Mouse (Mus musculus) neural tube, embryonic 13.5 days (tissue): ENCODE results near the gene Trrap. TPM values are rescaled to one million over a fixed set of nuclear protein-coding genes. Genes with fewer than 3 reads are reported as not detected.

ENCODE experiments used
- ATAC-seq: fragments of 200-750 bp; cut with Nextera tagmentation; 2 replicates; pipeline ENCODE4 v1.8.0; 2017; ENCODE audit warnings: low read depth, mild to moderate bottlenecking, moderate TSS enrichment, moderate library complexity
- H3K27ac ChIP-seq: fragments of 300-500 bp; sonication (generic); replicated peaks from 2 replicates; pipeline ENCODE4 v1.5.1; 2015; ENCODE audit warnings: moderate library complexity, mild to moderate bottlenecking, inconsistent platforms
- H3K27me3 ChIP-seq: fragments of 300-500 bp; sonication (generic); 2 replicates; pipeline ENCODE4 v1.6.1; 2015; ENCODE audit warnings: mild to moderate bottlenecking, inconsistent platforms
- H3K36me3 ChIP-seq: fragments of 300-500 bp; sonication (generic); 2 replicates; pipeline ENCODE4 v1.6.1; 2015; ENCODE audit warnings: mild to moderate bottlenecking, inconsistent platforms
- H3K4me1 ChIP-seq: fragments of 300-500 bp; sonication (generic); replicated peaks from 2 replicates; pipeline ENCODE4 v1.6.1; 2015; ENCODE audit warnings: inconsistent platforms
- H3K4me2 ChIP-seq: fragments of 300-500 bp; sonication (generic); 2 replicates; pipeline ENCODE4 v1.6.1; 2015; ENCODE audit warnings: inconsistent platforms, mild to moderate bottlenecking, moderate library complexity
- H3K4me3 ChIP-seq: fragments of 300-500 bp; sonication (generic); 2 replicates; pipeline ENCODE4 v1.5.1; 2015; ENCODE audit warnings: mild to moderate bottlenecking, inconsistent platforms
- H3K9ac ChIP-seq: fragments of 300-500 bp; sonication (generic); 2 replicates; pipeline ENCODE4 v1.6.1; 2015; ENCODE audit warnings: moderate library complexity, mild to moderate bottlenecking, inconsistent platforms
- H3K9me3 ChIP-seq: fragments of 300-500 bp; sonication (generic); 2 replicates; pipeline ENCODE4 v1.6.1; 2016; ENCODE audit warnings: inconsistent platforms
- WGBS: fragments of 180-500 bp; shearing (Covaris S2); methylation state at CpG from one replicate; pipeline ENCODE4 v1.1.7; 2015; 5-methylcytosine and 5-hydroxymethylcytosine counted together
- polyA plus RNA-seq: library from polyadenylated mRNA; unstranded; fragments of >200 nt; fragmentation: Nextera tagmentation; extraction: Ambion mirVana; gene quantifications from 2 replicates; pipeline ENCODE4 v1.2.1, GENCODE M21; 2015

The Trrap gene
- polyA plus RNA-seq, 1 experiment from 2014 or later: 72.1 TPM

- H3K9ac ChIP-seq: no peak overlapping the region
- H3K4me3 ChIP-seq: no peak overlapping the region
- H3K4me1 ChIP-seq: no peaks in the 10 kb centered on the region
- WGBS: 13% methylated on average over 13 of the region's 13 CpGs
- H3K9me3 ChIP-seq: no peaks in the 10 kb centered on the region
- ATAC-seq: no peak
- no peak overlapping the region for H3K4me2 ChIP-seq
- H3K36me3 ChIP-seq: peaks cover 41% of the 10 kb centered on the region
- no peak overlapping the region for H3K27ac ChIP-seq
- no peaks in the 10 kb centered on the region for H3K27me3 ChIP-seq
These were observed 108.4 kb downstream of the Trrap start for GRCm38 (mm10) chr5:144875892-144876291.

- Histone ChIP-seq H3K36me3 (peaks cover 52% of the 10 kb centered on the region), H3K27ac (no peak overlapping the region), H3K9me3 (no peaks in the 10 kb centered on the region), H3K27me3 (no peaks in the 10 kb centered on the region), H3K4me1 (no peaks in the 10 kb centered on the region), H3K4me2 (no peak overlapping the region), H3K4me3 (no peak overlapping the region), H3K9ac (no peak overlapping the region)
- 94% methylated on average over 15 of the region's 15 CpGs for WGBS
- ATAC-seq: no peak
These were observed 109.5 kb downstream of the Trrap start for GRCm38 (mm10) chr5:144877021-144877420.

DNA sequence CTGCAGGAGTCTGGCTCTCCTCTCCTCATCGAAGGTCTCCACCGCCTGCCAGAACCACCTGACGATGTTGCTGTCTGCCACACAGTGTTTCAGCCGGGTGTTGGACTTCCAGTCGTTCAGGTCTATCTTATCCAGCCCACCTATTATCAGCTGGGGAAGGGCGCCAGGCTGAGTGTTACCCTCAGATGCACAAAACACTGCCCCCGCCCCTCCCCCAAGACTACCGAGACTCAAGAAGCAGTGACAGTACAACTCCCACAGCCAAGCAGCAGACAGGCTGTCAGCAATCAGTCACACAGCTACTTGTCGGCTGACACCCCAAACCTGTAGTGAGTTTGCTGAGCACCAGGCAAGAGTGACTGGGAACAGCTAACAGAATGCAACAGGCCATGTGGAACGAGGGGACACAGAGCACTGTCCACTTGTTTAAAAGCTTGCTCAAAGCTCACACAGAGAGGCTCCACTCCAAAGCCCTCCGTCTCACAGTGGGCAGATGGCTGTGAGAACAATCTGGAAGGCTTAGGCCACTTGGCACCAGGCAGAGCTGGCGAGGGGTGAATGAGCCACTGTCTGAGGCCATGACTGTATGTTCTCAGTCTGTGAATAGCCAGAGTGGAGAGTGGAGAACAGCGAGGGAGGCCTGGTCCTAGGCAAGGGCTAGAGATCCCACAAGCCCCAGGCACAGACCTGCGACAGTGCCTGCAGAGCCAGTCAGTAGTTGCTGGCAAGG, 114.3 kb downstream of the Trrap start:
- 92% methylated on average over 14 of the region's 14 CpGs for WGBS
- Histone ChIP-seq H3K9me3 (no peaks in the 10 kb centered on the region), H3K36me3 (peaks cover 97% of the 10 kb centered on the region), H3K4me2 (no peak overlapping the region), H3K4me3 (no peak overlapping the region), H3K27me3 (no peaks in the 10 kb centered on the region), H3K4me1 (no peaks in the 10 kb centered on the region), H3K9ac (no peak overlapping the region), H3K27ac (no peak overlapping the region)
- no peak for ATAC-seq

- H3K36me3 ChIP-seq: peaks cover 99% of the 10 kb centered on the region
- 79% methylated on average over 13 of the region's 13 CpGs for WGBS
These were observed 117.2 kb downstream of the Trrap start for GRCm38 (mm10) chr5:144884629-144885217.

GRCm38 (mm10) chr5:144885968-144886650, 118.6 kb downstream of the Trrap start:
- Histone ChIP-seq H3K4me1 (no peaks in the 10 kb centered on the region), H3K27ac (no peak overlapping the region), H3K9ac (no peak overlapping the region), H3K9me3 (no peaks in the 10 kb centered on the region), H3K4me2 (no peak overlapping the region), H3K4me3 (no peak overlapping the region), H3K27me3 (no peaks in the 10 kb centered on the region), H3K36me3 (peaks cover 98% of the 10 kb centered on the region)
- 95% methylated on average over 9 of the region's 9 CpGs for WGBS
- ATAC-seq: no peak

More at GRCm38 (mm10) chr5:144884629-144885217, 117.2 kb downstream of the Trrap start:
- Histone ChIP-seq H3K4me3 (no peak overlapping the region), H3K4me2 (no peak overlapping the region), H3K4me1 (no peaks in the 10 kb centered on the region), H3K27ac (no peak overlapping the region), H3K27me3 (no peaks in the 10 kb centered on the region), H3K9ac (no peak overlapping the region), H3K9me3 (no peaks in the 10 kb centered on the region)
- ATAC-seq: no peak

- Histone ChIP-seq H3K9me3 (no peaks in the 10 kb centered on the region), H3K4me1 (no peaks in the 10 kb centered on the region), H3K9ac (no peak overlapping the region), H3K36me3 (peaks cover 96% of the 10 kb centered on the region), H3K4me2 (no peak overlapping the region), H3K4me3 (no peak overlapping the region), H3K27ac (no peak overlapping the region), H3K27me3 (no peaks in the 10 kb centered on the region)
- WGBS: 86% methylated on average over 11 of the region's 11 CpGs
- no peak for ATAC-seq
These were observed 123.7 kb downstream of the Trrap start for GRCm38 (mm10) chr5:144891276-144891675.

DNA sequence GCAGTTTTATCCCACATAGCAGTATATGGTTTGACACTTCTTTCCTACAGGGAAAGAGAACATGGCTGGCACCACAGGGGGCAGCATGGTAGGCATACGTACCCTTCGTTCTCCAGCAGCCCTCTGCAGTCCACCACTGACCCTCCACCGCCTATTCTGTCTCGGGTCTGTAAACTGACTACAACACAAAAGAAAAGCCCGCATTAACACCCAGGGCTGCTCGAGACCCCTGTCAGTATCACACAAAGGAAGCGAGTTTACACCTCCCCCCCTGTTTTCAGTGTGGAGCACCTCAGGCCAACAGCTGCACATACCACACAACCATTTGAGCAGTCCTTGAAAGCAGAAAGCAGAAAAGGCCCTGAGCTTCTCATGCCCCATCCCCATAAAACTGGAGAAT, 130.3 kb downstream of the Trrap start:
- no peak overlapping the region for H3K9ac ChIP-seq
- no peaks in the 10 kb centered on the region for H3K9me3 ChIP-seq
- H3K4me2 ChIP-seq: no peak overlapping the region
- H3K27me3 ChIP-seq: no peaks in the 10 kb centered on the region
- H3K4me3 ChIP-seq: no peak overlapping the region
- ATAC-seq: no peak; the same call in 1 of the 2 replicates
- peaks cover 74% of the 10 kb centered on the region for H3K36me3 ChIP-seq
- no peak overlapping the region for H3K27ac ChIP-seq
- peaks cover 12% of the 10 kb centered on the region for H3K4me1 ChIP-seq
- WGBS: 13% methylated on average over 7 of the region's 7 CpGs

DNA sequence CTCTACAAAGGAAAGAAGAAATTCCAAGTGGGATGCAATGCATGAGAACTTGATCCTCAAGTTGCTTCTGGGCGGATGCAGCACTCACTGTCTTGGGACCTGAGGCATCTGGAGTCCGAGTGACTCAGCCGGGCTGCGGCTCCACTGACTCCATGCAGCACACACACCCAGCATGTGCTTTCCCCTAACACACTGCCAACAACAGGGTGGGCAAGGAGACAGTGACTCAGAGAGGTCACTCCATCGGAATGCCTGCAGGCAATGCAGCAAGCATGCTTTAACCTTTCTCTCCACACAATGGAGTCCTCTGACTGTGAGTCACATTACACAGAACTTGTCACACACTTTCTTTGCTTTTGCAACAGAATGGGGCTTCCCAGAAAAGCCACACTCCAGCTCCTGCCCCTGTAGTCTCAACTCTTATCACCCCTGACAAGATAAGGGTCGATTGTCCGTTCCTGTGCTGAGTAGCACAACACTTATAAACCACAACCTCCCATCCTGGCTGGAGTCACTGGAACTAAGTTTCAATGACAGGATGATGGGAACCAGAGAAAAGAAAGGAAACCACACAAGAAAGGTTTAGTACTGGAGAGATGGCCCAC, 131.0 kb downstream of the Trrap start:
- no peaks in the 10 kb centered on the region for H3K27me3 ChIP-seq
- H3K9ac ChIP-seq: no peak overlapping the region
- H3K9me3 ChIP-seq: no peaks in the 10 kb centered on the region
- H3K36me3 ChIP-seq: peaks cover 67% of the 10 kb centered on the region
- H3K4me2 ChIP-seq: no peak overlapping the region
- WGBS: 43% methylated on average over 7 of the region's 7 CpGs
- ATAC-seq: no peak
- no peak overlapping the region for H3K4me3 ChIP-seq
- no peak overlapping the region for H3K27ac ChIP-seq
- H3K4me1 ChIP-seq: peaks cover 12% of the 10 kb centered on the region

GRCm38 (mm10) chr5:144901035-144901434, 133.5 kb downstream of the Trrap start:
- Histone ChIP-seq H3K4me1 (peaks cover 12% of the 10 kb centered on the region), H3K36me3 (peaks cover 45% of the 10 kb centered on the region), H3K4me3 (no peak overlapping the region), H3K9ac (no peak overlapping the region), H3K27me3 (no peaks in the 10 kb centered on the region), H3K27ac (no peak overlapping the region), H3K9me3 (no peaks in the 10 kb centered on the region), H3K4me2 (no peak overlapping the region)
- WGBS: 91% methylated on average over 7 of the region's 7 CpGs
- no peak for ATAC-seq

GRCm38 (mm10) chr5:144901791-144902190, 134.3 kb downstream of the Trrap start:
- no peak for ATAC-seq

GRCm38 (mm10) chr5:144904356-144905134, 137.0 kb downstream of the Trrap start:
- H3K36me3 ChIP-seq: peaks cover 17% of the 10 kb centered on the region
- no peaks in the 10 kb centered on the region for H3K27me3 ChIP-seq
- H3K27ac ChIP-seq: no peak overlapping the region
- WGBS: 79% methylated on average over 12 of the region's 12 CpGs
- ATAC-seq: no peak
- H3K9me3 ChIP-seq: no peaks in the 10 kb centered on the region
- 0 out of 2 replicates have a peak, but pooled peaks cover 3% of the 10 kb centered on the region for H3K4me1 ChIP-seq
- no peak overlapping the region for H3K4me3 ChIP-seq
- H3K9ac ChIP-seq: no peak overlapping the region
- H3K4me2 ChIP-seq: no peak overlapping the region

More at GRCm38 (mm10) chr5:144901791-144902190, 134.3 kb downstream of the Trrap start:
- 74% methylated on average over 10 of the region's 10 CpGs for WGBS
- Histone ChIP-seq H3K27me3 (no peaks in the 10 kb centered on the region), H3K4me2 (no peak overlapping the region), H3K27ac (no peak overlapping the region), H3K9ac (no peak overlapping the region), H3K4me3 (no peak overlapping the region), H3K9me3 (no peaks in the 10 kb centered on the region), H3K4me1 (peaks cover 12% of the 10 kb centered on the region), H3K36me3 (peaks cover 37% of the 10 kb centered on the region)
